Mouse (Mus musculus) E14TG2a.4 (cell line): ENCODE data around the gene Hsp90aa1.
"Not testable (repeated sequence)": the region's sequence is repeated elsewhere in the genome, so short reads cannot be mapped to it uniquely, and the experiment has no call there.

Source experiments
- H3K27me3 ChIP-seq: 2 replicates; pipeline ENCODE4 v1.6.1; 2014; ENCODE audit warnings: low read length, control low read depth; ENCODE audit not compliant: insufficient read depth
- H3K36me3 ChIP-seq: 2 replicates; pipeline ENCODE4 v1.6.1; 2014; ENCODE audit warnings: low read length, control low read depth; ENCODE audit not compliant: insufficient read depth
- H3K4me1 ChIP-seq: replicated peaks from 2 replicates; pipeline ENCODE4 v1.6.1; 2014; ENCODE audit warnings: low read depth, low read length, control low read depth
- H3K4me3 ChIP-seq: replicated peaks from 2 replicates; pipeline ENCODE4 v1.5.1; 2014; ENCODE audit warnings: mild to moderate bottlenecking, low read length
- H3K9me3 ChIP-seq: 2 replicates; pipeline ENCODE4 v1.6.1; 2014; ENCODE audit warnings: low read length, control low read depth
- CTCF ChIP-seq: conservative IDR thresholded peaks from 2 replicates; pipeline ENCODE4 v1.5.1; 2014; ENCODE audit warnings: low read length
- NANOG ChIP-seq: IDR thresholded peaks from 2 replicates; pipeline ENCODE4 v1.6.1; 2014; ENCODE audit warnings: borderline replicate concordance, low read length, mixed read lengths
- POU5F1 ChIP-seq: IDR thresholded peaks from 2 replicates; pipeline ENCODE4 v1.6.1; 2014; ENCODE audit warnings: low read length, borderline replicate concordance

Hsp90aa1 gene

GRCm38 (mm10) chr12:110702556-110702955, at the start of gene Hsp90aa1:
Gene Hsp90aa1, minus strand, starts transcription at chr12:110702728.
- TF ChIP-seq CTCF (no peak), POU5F1 (0 out of 2 replicates have a peak, but pooled peaks have one; percentile 14), NANOG (no peak)
- Histone ChIP-seq H3K36me3 (no peaks in the 10 kb centered on the region), H3K9me3 (no peaks in the 10 kb centered on the region), H3K4me1 (peaks cover 94% of the 10 kb centered on the region), H3K4me3 (peak within 1 kb of the TSS; percentile 74), H3K27me3 (no peaks in the 10 kb centered on the region)

- TF ChIP-seq POU5F1, result no peak
- TF ChIP-seq NANOG, result no peak
- no peak for TF ChIP-seq CTCF
Observed at GRCm38 (mm10) chr12:110750770-110751439, 48.4 kb upstream of the Hsp90aa1 start.

GRCm38 (mm10) chr12:110738158-110738921, 35.8 kb upstream of the Hsp90aa1 start:
- Histone ChIP-seq H3K9me3 (no peaks in the 10 kb centered on the region), H3K4me1 (peaks cover 37% of the 10 kb centered on the region), H3K36me3 (peaks cover 14% of the 10 kb centered on the region), H3K4me3 (peak overlapping the region; percentile 97), H3K27me3 (peaks cover 15% of the 10 kb centered on the region)
- no peak for TF ChIP-seq POU5F1
- no peak for TF ChIP-seq CTCF
- TF ChIP-seq NANOG, result no peak

More at GRCm38 (mm10) chr12:110750770-110751439, 48.4 kb upstream of the Hsp90aa1 start:
- peaks cover 46% of the 10 kb centered on the region for H3K4me1 ChIP-seq
- peaks cover 39% of the 10 kb centered on the region for H3K36me3 ChIP-seq
- H3K27me3 ChIP-seq, result no peaks in the 10 kb centered on the region
- H3K9me3 ChIP-seq, result no peaks in the 10 kb centered on the region
- no peak overlapping the region for H3K4me3 ChIP-seq

GRCm38 (mm10) chr12:110737170-110738157, 34.9 kb upstream of the Hsp90aa1 start, which contains the start of gene Wdr20:
Gene Wdr20, plus strand, starts transcription at chr12:110737944.
- Histone ChIP-seq H3K4me3 (peak within 1 kb of the TSS; percentile 97), H3K36me3 (peaks cover 9% of the 10 kb centered on the region), H3K9me3 (no peaks in the 10 kb centered on the region), H3K4me1 (peaks cover 37% of the 10 kb centered on the region), H3K27me3 (peaks cover 15% of the 10 kb centered on the region)
- TF ChIP-seq POU5F1 (no peak), CTCF (no peak), NANOG (no peak)

GRCm38 (mm10) chr12:110736641-110737040, 34.1 kb upstream of the Hsp90aa1 start:
- Histone ChIP-seq H3K9me3 (no peaks in the 10 kb centered on the region), H3K4me3 (peak overlapping the region; percentile 97), H3K4me1 (peaks cover 37% of the 10 kb centered on the region), H3K27me3 (peaks cover 15% of the 10 kb centered on the region), H3K36me3 (0 out of 2 replicates have a peak, but pooled peaks cover under 1% of the 10 kb centered on the region)
- no peak for TF ChIP-seq POU5F1
- no peak for TF ChIP-seq CTCF

GRCm38 (mm10) chr12:110733254-110733653, 30.7 kb upstream of the Hsp90aa1 start:
- not testable (repeated sequence) for H3K9me3 ChIP-seq, H3K4me3 ChIP-seq, H3K36me3 ChIP-seq, H3K4me1 ChIP-seq
- peaks cover 25% of the 10 kb centered on the region for H3K27me3 ChIP-seq

- Histone ChIP-seq H3K4me3 (no peak overlapping the region), H3K36me3 (no peaks in the 10 kb centered on the region), H3K27me3 (peaks cover 10% of the 10 kb centered on the region), H3K4me1 (no peaks in the 10 kb centered on the region), H3K9me3 (peaks cover 22% of the 10 kb centered on the region)
- TF ChIP-seq POU5F1, result no peak
- no peak; the same call in 1 of the 2 replicates for TF ChIP-seq CTCF
- TF ChIP-seq NANOG, result no peak
Observed at GRCm38 (mm10) chr12:110726428-110726827, 23.9 kb upstream of the Hsp90aa1 start.

- Histone ChIP-seq H3K4me1 (no peaks in the 10 kb centered on the region), H3K9me3 (peaks cover 22% of the 10 kb centered on the region), H3K36me3 (no peaks in the 10 kb centered on the region), H3K4me3 (no peak overlapping the region), H3K27me3 (peaks cover 16% of the 10 kb centered on the region)
- no peak for TF ChIP-seq CTCF
- TF ChIP-seq NANOG, result no peak
- TF ChIP-seq POU5F1, result no peak
Observed at GRCm38 (mm10) chr12:110725489-110725888, 23.0 kb upstream of the Hsp90aa1 start.
